Mouse (Mus musculus) CH12.LX (cell line): Measurements from ENCODE around the gene Slc39a10. TPM values are rescaled to one million over a fixed set of nuclear protein-coding genes. Genes with fewer than 3 reads are reported as not detected.

ENCODE experiments used
- DNase-seq: peaks from one replicate; pipeline ENCODE4 v3.0.0-alpha.2; 2013; ENCODE audit errors: extremely low read depth
- H3K27ac ChIP-seq: 2 replicates; pipeline ENCODE4 v1.5.1; 2012; ENCODE audit warnings: low read depth, mild to moderate bottlenecking, control low read depth, moderate library complexity; ENCODE audit not compliant: insufficient read depth
- H3K27me3 ChIP-seq: replicated peaks from 2 replicates; pipeline ENCODE3; 2012; ENCODE audit warnings: inconsistent platforms
- H3K36me3 ChIP-seq, 2 experiments: replicated peaks in 1 of 2; 2 replicates each; pipeline versions ENCODE3 to v1.6.1; 2012; ENCODE audit warnings: inconsistent platforms in 1 of 2, low read length in 1 of 2, mild to moderate bottlenecking in 1 of 2, mixed read lengths in 1 of 2, moderate library complexity in 1 of 2; ENCODE audit not compliant: control insufficient read depth in 1 of 2, insufficient read depth in 1 of 2
- H3K4me1 ChIP-seq, 2 experiments: 2 replicates each; pipeline ENCODE4 v1.6.1; 2012; ENCODE audit warnings: inconsistent platforms in 1 of 2, moderate library complexity in 1 of 2; ENCODE audit not compliant: insufficient read depth in 2 of 2, control insufficient read depth in 1 of 2
- H3K4me2 ChIP-seq: 2 replicates; pipeline ENCODE4 v1.6.1; 2012; ENCODE audit warnings: low read depth, mild to moderate bottlenecking, control low read depth; ENCODE audit not compliant: poor library complexity, insufficient read depth, severe bottlenecking
- H3K4me3 ChIP-seq, 3 experiments: fragments of 150-350 bp in 1 of 3; sonication (generic) in 1 of 3; replicated peaks in 1 of 3; 2 replicates each; pipeline versions ENCODE3 to v1.5.1; 2011 to 2012; ENCODE audit warnings: low read depth in 2 of 3, low read length in 2 of 3, mild to moderate bottlenecking in 2 of 3, moderate library complexity in 2 of 3, control low read depth in 1 of 3, improper control_type of control experiment in 1 of 3, inconsistent platforms in 1 of 3, mixed read lengths in 1 of 3; ENCODE audit not compliant: poor library complexity in 1 of 3
- H3K79me2 ChIP-seq: replicated peaks from 2 replicates; pipeline ENCODE4 v1.6.1; 2012; ENCODE audit warnings: mild to moderate bottlenecking, moderate library complexity; ENCODE audit not compliant: control insufficient read depth, poor library complexity, insufficient read depth, severe bottlenecking; ENCODE audit errors: extremely low read depth
- H3K9ac ChIP-seq: 2 replicates; pipeline ENCODE4 v1.6.1; 2012; ENCODE audit warnings: low read depth, mild to moderate bottlenecking, control low read depth, moderate library complexity; ENCODE audit not compliant: insufficient read depth
- H3K9me3 ChIP-seq: replicated peaks from 2 replicates; pipeline ENCODE3; 2012; ENCODE audit warnings: low read length, inconsistent platforms, mixed read lengths
- BHLHE40 ChIP-seq: IDR thresholded peaks from 2 replicates; pipeline ENCODE4 v1.6.1; 2011; ENCODE audit warnings: mild to moderate bottlenecking, low read depth, low read length, improper control_type of control experiment
- E2F4 ChIP-seq: IDR thresholded peaks from 2 replicates; pipeline ENCODE4 v1.6.1; 2011; ENCODE audit warnings: low read depth, low read length, improper control_type of control experiment; ENCODE audit not compliant: insufficient replicate concordance
- ELF1 ChIP-seq: IDR thresholded peaks from 2 replicates; pipeline ENCODE4 v1.6.1; 2014; ENCODE audit warnings: low read depth, mild to moderate bottlenecking, inconsistent platforms, low read length, improper control_type of control experiment
- ETS1 ChIP-seq: conservative IDR thresholded peaks from 2 replicates; pipeline ENCODE4 v1.6.1; 2012; ENCODE audit warnings: low read depth, mild to moderate bottlenecking, inconsistent platforms, low read length, improper control_type of control experiment, moderate library complexity
- HCFC1 ChIP-seq: IDR thresholded peaks from 2 replicates; pipeline ENCODE4 v1.6.1; 2012; ENCODE audit warnings: low read depth, mild to moderate bottlenecking, inconsistent platforms, low read length, improper control_type of control experiment
- JUND ChIP-seq: conservative IDR thresholded peaks from 2 replicates; pipeline ENCODE4 v1.6.1; 2011; ENCODE audit warnings: low read depth, low read length, improper control_type of control experiment
- KAT2A ChIP-seq: IDR thresholded peaks from 2 replicates; pipeline ENCODE4 v1.6.1; 2012; ENCODE audit warnings: low read length, improper control_type of control experiment, inconsistent platforms; ENCODE audit not compliant: insufficient replicate concordance
- MAFK ChIP-seq: IDR thresholded peaks from 2 replicates; pipeline ENCODE4 v1.6.1; 2011; ENCODE audit warnings: low read length, improper control_type of control experiment; ENCODE audit not compliant: insufficient replicate concordance
- MEF2A ChIP-seq: IDR thresholded peaks from 2 replicates; pipeline ENCODE4 v1.6.1; 2014; ENCODE audit warnings: low read depth, mild to moderate bottlenecking, inconsistent platforms, low read length, improper control_type of control experiment, borderline replicate concordance
- MYC ChIP-seq: IDR thresholded peaks from 2 replicates; pipeline ENCODE4 v1.6.1; 2011; ENCODE audit warnings: low read depth, mild to moderate bottlenecking, improper control_type of control experiment, low read length
- NELFE ChIP-seq: IDR thresholded peaks from 2 replicates; pipeline ENCODE4 v1.6.1; 2011; ENCODE audit warnings: low read depth, low read length, improper control_type of control experiment
- PAX5 ChIP-seq: IDR thresholded peaks from 2 replicates; pipeline ENCODE4 v1.6.1; 2012; ENCODE audit warnings: low read length, inconsistent platforms, mixed read lengths
- RCOR1 ChIP-seq: conservative IDR thresholded peaks from 2 replicates; pipeline ENCODE4 v1.6.1; 2012; ENCODE audit warnings: low read depth, mild to moderate bottlenecking, inconsistent platforms, low read length, improper control_type of control experiment
- SIN3A ChIP-seq: IDR thresholded peaks from 2 replicates; pipeline ENCODE4 v1.6.1; 2012; ENCODE audit warnings: low read length, improper control_type of control experiment, inconsistent platforms
- SMC3 ChIP-seq: IDR thresholded peaks from 2 replicates; pipeline ENCODE4 v1.6.1; 2011; ENCODE audit warnings: low read depth, low read length, improper control_type of control experiment
- TBP ChIP-seq: conservative IDR thresholded peaks from 2 replicates; pipeline ENCODE4 v1.6.1; 2011; ENCODE audit warnings: low read depth, low read length, improper control_type of control experiment
- USF1 ChIP-seq: IDR thresholded peaks from 2 replicates; pipeline ENCODE4 v1.6.1; 2014; ENCODE audit warnings: low read depth, mild to moderate bottlenecking, inconsistent platforms, low read length, improper control_type of control experiment
- USF2 ChIP-seq: conservative IDR thresholded peaks from 2 replicates; pipeline ENCODE4 v1.6.1; 2011; ENCODE audit warnings: low read depth, low read length, improper control_type of control experiment
- ZMIZ1 ChIP-seq: IDR thresholded peaks from 2 replicates; pipeline ENCODE4 v1.6.1; 2012; ENCODE audit warnings: low read depth, mild to moderate bottlenecking, inconsistent platforms, low read length, improper control_type of control experiment
- dilution Hi-C: fragments of 300-500 bp; cut with MboI; formaldehyde crosslinking; loops from 2 replicates; pipeline ENCODE4 v1.14.3; 2020; ENCODE audit warnings: low sequenced_read_pairs; ENCODE audit not compliant: extremely low pct_unique_long_range_greater_than_20kb, extremely low pct_ligation_motif_present
- in situ Hi-C: fragments of 300-500 bp; cut with MboI; formaldehyde crosslinking; loops from 3 replicates; pipeline ENCODE4 v1.14.3; 2019; ENCODE audit warnings: low sequenced_read_pairs, low pct_ligation_motif_present, low pct_unique_long_range_greater_than_20kb, mixed read lengths
- polyA plus RNA-seq: library from polyadenylated mRNA; unstranded; fragments of >175 nt; gene quantifications from 2 replicates; pipeline ENCODE4 v1.2.1, GENCODE M21; 2012; ENCODE audit warnings: low read depth; ENCODE audit not compliant: insufficient read length
- total RNA-seq, 2 experiments: library from RNA; depleted of rRNA; stranded (reverse); fragments of 300-350 nt in 1 of 2; fragments of >200 nt in 1 of 2; gene quantifications; 2 replicates each; pipeline ENCODE4 v1.2.3; 2012 to 2014

The Slc39a10 gene
- total and polyA plus RNA-seq, 3 experiments = 7.3 to 14.2 (median 11.0) TPM

DNA sequence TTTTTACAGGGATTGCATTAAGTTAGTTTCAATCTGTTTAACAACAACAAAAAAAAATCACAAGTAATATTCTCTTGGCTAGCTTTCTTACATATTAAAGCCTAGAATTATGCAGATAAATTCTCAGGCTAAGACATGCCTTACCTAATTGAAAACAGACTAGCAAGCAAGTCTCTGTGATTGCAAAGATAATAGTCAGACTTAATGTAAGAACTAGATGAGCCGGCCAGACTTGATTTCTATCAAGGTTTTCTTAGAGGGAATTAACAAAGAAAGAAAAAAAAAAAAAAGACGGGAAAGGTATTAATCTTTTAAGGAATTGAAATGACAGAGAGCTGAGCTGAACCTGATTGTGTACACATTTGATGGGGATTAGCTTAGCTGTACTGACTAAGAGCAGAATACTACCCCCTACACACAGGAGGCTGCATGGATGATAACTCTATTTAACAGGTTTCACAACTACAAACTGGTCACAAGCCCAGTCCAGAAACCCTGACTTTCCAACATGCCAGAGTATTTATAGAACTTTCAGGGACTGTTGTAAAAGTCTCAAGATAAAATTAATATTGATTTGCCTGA lies 9.5 kb upstream of the Slc39a10 start:
- dilution Hi-C loops (no loop called here), in situ Hi-C loops (no loop called here)
- no peak overlapping the region for H3K4me3 ChIP-seq

DNA sequence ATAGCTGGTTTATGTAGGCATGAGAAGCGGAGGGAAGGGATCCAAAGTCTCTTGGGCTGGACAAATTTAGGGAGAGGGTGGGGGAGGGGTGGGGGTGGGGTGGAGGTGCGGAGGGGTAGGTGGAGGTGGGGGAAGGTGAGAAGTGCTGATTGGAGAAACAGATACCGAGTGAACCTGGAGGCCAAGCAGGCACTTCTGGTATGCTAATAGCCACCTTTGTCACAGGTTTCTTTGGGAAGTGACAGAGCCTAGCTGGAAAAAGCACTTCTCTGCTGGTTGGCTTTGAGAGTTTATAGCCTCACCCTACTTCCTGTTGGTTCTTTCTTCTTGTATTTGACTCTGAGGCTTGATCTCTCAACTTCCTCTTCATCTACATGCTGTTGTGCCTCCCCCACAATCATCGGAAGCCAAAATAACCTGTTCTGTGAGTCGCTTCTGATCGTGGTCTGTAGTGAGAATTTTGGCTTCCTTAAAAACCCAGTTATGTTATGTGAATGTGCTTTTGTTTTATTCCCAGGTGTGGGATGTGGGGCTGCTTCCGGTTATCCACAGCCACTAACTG lies 1.7 kb upstream of the Slc39a10 start:
- no peaks in the 10 kb centered on the region for H3K27me3 ChIP-seq
- no peak overlapping the region for H3K4me3 ChIP-seq
- H3K9me3 ChIP-seq = no peaks in the 10 kb centered on the region
- H3K36me3 ChIP-seq = no peaks in the 10 kb centered on the region
- no peak overlapping the region for H3K9ac ChIP-seq
- TF ChIP-seq ELF1 = peak; percentile 52; the same call in 1 of the 2 replicates
- TF ChIP-seq E2F4 = no peak
- in situ Hi-C loops (no loop called here), dilution Hi-C loops (no loop called here)
- H3K79me2 ChIP-seq = no peaks in the 10 kb centered on the region
- H3K4me2 ChIP-seq = peak overlapping the region; percentile 50; the same call in 1 of the 2 replicates
- DNase-seq = peak; percentile 29
- H3K27ac ChIP-seq = no peak overlapping the region
- H3K4me1 ChIP-seq = peaks cover 0 to 7% of the 10 kb centered on the region in 2 experiments; a peak in 1 of 4 replicates

More for the DNA sequence above, 9.5 kb upstream of the Slc39a10 start:
- no peaks in the 10 kb centered on the region for H3K4me1 ChIP-seq
- no peak for DNase-seq
- no peaks in the 10 kb centered on the region for H3K27me3 ChIP-seq
- H3K27ac ChIP-seq = no peak overlapping the region
- H3K9me3 ChIP-seq = no peaks in the 10 kb centered on the region
- no peak overlapping the region for H3K4me2 ChIP-seq
- H3K36me3 ChIP-seq = no peaks in the 10 kb centered on the region
- no peaks in the 10 kb centered on the region for H3K79me2 ChIP-seq
- TF ChIP-seq USF2 (no peak), NELFE (no peak), HCFC1 (no peak), ETS1 (no peak), JUND (no peak), KAT2A (no peak), RCOR1 (no peak), BHLHE40 (no peak), USF1 (no peak), ZMIZ1 (no peak), TBP (no peak), SMC3 (no peak), SIN3A (no peak), PAX5 (no peak), MYC (no peak), MAFK (no peak), MEF2A (no peak)
- no peak overlapping the region for H3K9ac ChIP-seq
